Mouse (Mus musculus) kidney, postnatal 4 days (tissue): ENCODE measurements around the gene Gm49661.

Source experiments
- DNase-seq, 2 experiments: peaks; one replicate each; pipeline ENCODE4 v3.0.0; 2021; ENCODE audit warnings: mixed read lengths in 2 of 2

The Gm49661 gene

GRCm38 (mm10) chr8:84982499-84983011 is 13.3 kb upstream of the Gm49661 start:
- DNase-seq: peak in 1 of 2 experiments; percentile 24

- peak; percentile 31 to 54 for DNase-seq
Observed at GRCm38 (mm10) chr8:84981644-84982498, 12.6 kb upstream of the Gm49661 start.

GRCm38 (mm10) chr8:84980622-84981358 is 11.6 kb upstream of the Gm49661 start:
- peak; percentile 88 to 94 for DNase-seq

- peak; percentile 93 to 96 for DNase-seq
Observed at GRCm38 (mm10) chr8:84979599-84980421, 10.6 kb upstream of the Gm49661 start.

- peak; percentile 91 to 95 for DNase-seq
Observed at GRCm38 (mm10) chr8:84978248-84978940, 9.2 kb upstream of the Gm49661 start, which contains the start of gene Junb. Gene Junb, minus strand, starts transcription at chr8:84978718.

GRCm38 (mm10) chr8:84977435-84978247 is 8.4 kb upstream of the Gm49661 start:
- DNase-seq: peak; percentile 75 to 84

GRCm38 (mm10) chr8:84976763-84977434 is 7.7 kb upstream of the Gm49661 start:
- DNase-seq: peak in 1 of 2 experiments; percentile 22

GRCm38 (mm10) chr8:84976031-84976762 is 7.0 kb upstream of the Gm49661 start:
- peak; percentile 94 to 96 for DNase-seq

GRCm38 (mm10) chr8:84975434-84975833 is 6.2 kb upstream of the Gm49661 start:
- DNase-seq: peak; percentile 81 to 84

GRCm38 (mm10) chr8:84974543-84975142 is 5.4 kb upstream of the Gm49661 start:
- no peak for DNase-seq

GRCm38 (mm10) chr8:84973803-84974542 is 4.7 kb upstream of the Gm49661 start:
- DNase-seq: peak; percentile 41 to 65

- DNase-seq: no peak
Observed at GRCm38 (mm10) chr8:84973079-84973478, 3.8 kb upstream of the Gm49661 start.

- no peak for DNase-seq
Observed at GRCm38 (mm10) chr8:84970913-84971312, 1.7 kb upstream of the Gm49661 start.

- DNase-seq: peak; percentile 48 to 57
Observed at GRCm38 (mm10) chr8:84970135-84970790, 1.0 kb upstream of the Gm49661 start.

- no peak for DNase-seq
Observed at GRCm38 (mm10) chr8:84968650-84969049, 583 bp downstream of the Gm49661 start.

- no peak for DNase-seq
Observed at GRCm38 (mm10) chr8:84967532-84968304, 1.5 kb downstream of the Gm49661 start.

GRCm38 (mm10) chr8:84966603-84967002 is 2.6 kb downstream of the Gm49661 start:
- DNase-seq: no peak
